Mouse (Mus musculus) olfactory bulb, adult 2 months (tissue): ENCODE data around the gene Adh4. TPM values are rescaled to one million over a fixed set of nuclear protein-coding genes. Genes with fewer than 3 reads are reported as not detected.
"Not testable (repeated sequence)": the region's sequence is repeated elsewhere in the genome, so short reads cannot be mapped to it uniquely, and the experiment has no call there.

ENCODE experiments used
- H3K27ac ChIP-seq: fragments of 200-500 bp; 2 replicates; pipeline ENCODE4 v1.5.1; 2012; ENCODE audit warnings: low read depth, low read length; ENCODE audit not compliant: insufficient read depth
- H3K4me1 ChIP-seq: fragments of 200-500 bp; 2 replicates; pipeline ENCODE4 v1.6.1; 2012; ENCODE audit warnings: low read length; ENCODE audit not compliant: control insufficient read depth, insufficient read depth
- H3K4me3 ChIP-seq: fragments of 200-500 bp; 2 replicates; pipeline ENCODE4 v1.5.1; 2012; ENCODE audit warnings: mild to moderate bottlenecking, low read depth, low read length, moderate library complexity; ENCODE audit not compliant: insufficient read depth
- CTCF ChIP-seq: fragments of 200-500 bp; IDR thresholded peaks from 2 replicates; pipeline ENCODE4 v1.5.1; 2012; ENCODE audit warnings: low read depth, mild to moderate bottlenecking, low read length, moderate library complexity; ENCODE audit not compliant: insufficient read depth
- POLR2A ChIP-seq: fragments of 200-500 bp; IDR thresholded peaks from 2 replicates; pipeline ENCODE4 v1.6.1; 2012; ENCODE audit warnings: mild to moderate bottlenecking, low read depth, low read length, moderate library complexity; ENCODE audit not compliant: insufficient read depth
- WGBS: fragments of 180-500 bp; shearing (Covaris S2); methylation state at CpG from one replicate; pipeline ENCODE4 v1.1.7; 2018; 5-methylcytosine and 5-hydroxymethylcytosine counted together
- polyA plus RNA-seq: library from polyadenylated mRNA; stranded (reverse); fragments of >200 nt; gene quantifications from 2 replicates; pipeline ENCODE4 v1.2.4, GENCODE M21; 2012; ENCODE audit warnings: low replicate concordance; ENCODE audit not compliant: missing spikeins, insufficient read depth, insufficient read length

The Adh4 gene
- polyA plus RNA-seq, 1 experiment = not detected

GRCm38 (mm10) chr3:138460260-138460659, 45.0 kb downstream of the Adh4 start:
- TF ChIP-seq POLR2A (no peak), CTCF (no peak)
- no peaks in the 10 kb centered on the region for H3K4me1 ChIP-seq
- H3K27ac ChIP-seq = no peak overlapping the region
- H3K4me3 ChIP-seq = no peak overlapping the region
- 80% methylated on average over 13 of the region's 13 CpGs for WGBS

GRCm38 (mm10) chr3:138461832-138462231, 46.6 kb downstream of the Adh4 start:
- no peak overlapping the region for H3K27ac ChIP-seq
- H3K4me1 ChIP-seq = no peaks in the 10 kb centered on the region
- no peak overlapping the region for H3K4me3 ChIP-seq
- 68% methylated on average over 3 of the region's 3 CpGs for WGBS
- no peak for TF ChIP-seq CTCF
- no peak for TF ChIP-seq POLR2A

GRCm38 (mm10) chr3:138463137-138463536, 47.9 kb downstream of the Adh4 start:
- H3K4me3 ChIP-seq = no peak overlapping the region
- WGBS = 94% methylated on average over 2 of the region's 2 CpGs
- TF ChIP-seq CTCF (peak; percentile 56), POLR2A (no peak)

GRCm38 (mm10) chr3:138463807-138464206, 48.5 kb downstream of the Adh4 start:
- no peak overlapping the region for H3K27ac ChIP-seq
- no peak overlapping the region for H3K4me3 ChIP-seq
- no peaks in the 10 kb centered on the region for H3K4me1 ChIP-seq
- TF ChIP-seq POLR2A (no peak), CTCF (no peak)
- 93% methylated on average over 6 of the region's 6 CpGs for WGBS

More at GRCm38 (mm10) chr3:138463137-138463536, 47.9 kb downstream of the Adh4 start:
- Histone ChIP-seq H3K4me1 (no peaks in the 10 kb centered on the region), H3K27ac (no peak overlapping the region)

GRCm38 (mm10) chr3:138464573-138465147, 49.4 kb downstream of the Adh4 start:
- Histone ChIP-seq H3K4me1 (no peaks in the 10 kb centered on the region), H3K27ac (no peak overlapping the region), H3K4me3 (no peak overlapping the region)
- WGBS = 84% methylated on average over 16 of the region's 16 CpGs
- no peak for TF ChIP-seq CTCF
- TF ChIP-seq POLR2A = no peak

GRCm38 (mm10) chr3:138466656-138467055, 51.4 kb downstream of the Adh4 start:
- not testable (repeated sequence) for H3K4me1 ChIP-seq, H3K4me3 ChIP-seq, H3K27ac ChIP-seq
- 97% methylated on average over 1 of the region's 1 CpGs for WGBS

GRCm38 (mm10) chr3:138471066-138471465, 55.8 kb downstream of the Adh4 start:
- 88% methylated on average over 3 of the region's 3 CpGs for WGBS
- Histone ChIP-seq H3K4me1 (no peaks in the 10 kb centered on the region), H3K27ac (no peak overlapping the region), H3K4me3 (no peak overlapping the region)
- no peak for TF ChIP-seq POLR2A
- TF ChIP-seq CTCF = no peak

- WGBS = 97% methylated on average over 8 of the region's 8 CpGs
- Histone ChIP-seq H3K4me3 (no peak overlapping the region), H3K4me1 (peaks cover 2% of the 10 kb centered on the region; the same call in 1 of the 2 replicates), H3K27ac (no peak overlapping the region)
- TF ChIP-seq POLR2A (no peak), CTCF (no peak)
These were observed 64.2 kb downstream of the Adh4 start for GRCm38 (mm10) chr3:138479489-138479888.

Other genes with a start within 250 kb of the Adh4 start
- not detected in 2 replicates for gene 4930579F01Rik, start 221.6 kb upstream of the Adh4 start, polyA plus RNA-seq
- gene Adh7, start 197.7 kb upstream of the Adh4 start, polyA plus RNA-seq = not detected in 2 replicates
- not detected in 2 replicates for gene Adh1, start 154.5 kb upstream of the Adh4 start, polyA plus RNA-seq
- not detected in 2 replicates for gene Adh6a, start 102.2 kb upstream of the Adh4 start, polyA plus RNA-seq
- not detected in 2 replicates for gene Adh6b, start 73.7 kb upstream of the Adh4 start, polyA plus RNA-seq
- not detected in 2 replicates for gene Adh5, start 27.6 kb downstream of the Adh4 start, polyA plus RNA-seq
- gene Metap1, start 74.0 kb downstream of the Adh4 start, polyA plus RNA-seq = not detected in 2 replicates
- 280 TPM in 1 of 2 replicates, not detected in the other for gene Eif4e, start 110.7 kb downstream of the Adh4 start, polyA plus RNA-seq